Mouse (Mus musculus) right cerebral cortex, postnatal 25 days (tissue): Measurements from ENCODE around the gene Mb21d2.
A peak's percentile ranks its signal among the peaks of the same experiment; 100 is the strongest.

Experiments used
- DNase-seq: peaks from one replicate; pipeline ENCODE4 v3.0.0; 2022

The Mb21d2 gene

DNA sequence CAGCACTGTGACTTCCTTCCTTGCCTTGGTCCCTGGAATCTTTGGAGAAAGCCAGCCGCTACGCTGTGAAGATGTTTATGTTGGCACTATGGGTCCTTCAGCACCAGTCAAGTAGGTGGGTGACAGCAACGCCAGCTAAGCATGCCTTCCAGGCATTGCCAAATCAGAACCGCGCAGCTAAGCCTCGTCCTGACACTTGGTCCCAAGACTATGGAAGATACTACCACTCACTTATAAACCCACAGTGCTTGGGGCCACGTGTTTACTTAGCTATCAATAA is 70.5 kb downstream of the Mb21d2 start:
- no peak for DNase-seq

DNA sequence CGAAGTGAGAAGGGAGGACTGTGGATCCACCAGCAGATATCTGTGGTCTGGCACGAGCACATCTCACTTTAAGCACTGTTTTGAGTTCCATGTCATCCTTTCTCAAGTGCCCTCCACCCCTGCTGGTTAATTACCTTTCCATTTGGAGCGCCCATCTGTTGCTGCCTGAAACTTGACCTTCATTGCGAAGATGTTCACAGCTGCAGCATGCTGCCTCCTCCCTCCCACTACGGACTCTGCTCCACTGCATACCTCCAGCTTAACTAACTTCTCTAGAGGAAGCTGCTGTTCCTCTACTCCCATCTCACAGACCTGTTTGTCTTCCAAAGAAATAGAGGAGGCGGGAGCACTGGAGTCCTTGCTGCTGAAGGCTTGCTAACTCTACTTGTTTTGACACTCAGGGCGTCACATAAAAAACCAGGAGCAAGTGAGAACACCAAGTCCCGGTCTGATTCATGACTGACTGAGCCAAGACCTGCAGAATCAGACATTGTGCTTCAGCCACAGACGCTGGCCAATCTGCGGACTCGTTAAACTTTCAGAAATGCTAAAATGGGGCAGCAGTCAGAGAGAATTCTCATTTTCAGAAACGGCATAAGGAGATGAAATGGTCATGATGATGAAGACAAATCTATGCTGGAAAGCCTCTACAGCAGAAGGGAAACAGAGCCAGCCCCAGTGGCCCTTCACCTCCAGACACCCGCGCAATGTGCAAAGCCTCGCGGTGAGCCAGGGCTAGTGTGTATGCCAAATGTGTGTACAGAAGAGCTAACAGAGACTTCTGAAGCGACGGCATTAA is 71.1 kb downstream of the Mb21d2 start:
- DNase-seq, result no peak

DNA sequence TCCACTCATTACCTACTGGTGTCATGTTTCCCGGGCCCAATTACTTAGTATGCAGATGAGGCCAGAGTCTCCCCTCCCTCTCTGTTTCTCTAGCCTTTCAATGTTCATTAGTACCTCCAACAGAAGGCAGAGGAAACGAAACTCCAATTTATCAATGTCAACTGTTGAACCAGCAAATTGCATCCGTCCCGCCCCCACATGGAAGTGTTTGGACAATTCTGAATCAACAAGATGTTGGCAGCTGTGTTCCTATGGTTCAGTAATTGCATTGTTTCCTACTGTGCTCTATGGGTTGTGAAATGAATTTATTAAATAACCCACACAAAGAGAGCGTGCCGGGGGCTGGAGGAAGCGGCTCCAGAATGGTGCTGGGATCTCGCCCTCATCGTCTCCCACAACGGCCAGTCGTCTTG is 78.1 kb downstream of the Mb21d2 start:
- DNase-seq, result no peak

DNA sequence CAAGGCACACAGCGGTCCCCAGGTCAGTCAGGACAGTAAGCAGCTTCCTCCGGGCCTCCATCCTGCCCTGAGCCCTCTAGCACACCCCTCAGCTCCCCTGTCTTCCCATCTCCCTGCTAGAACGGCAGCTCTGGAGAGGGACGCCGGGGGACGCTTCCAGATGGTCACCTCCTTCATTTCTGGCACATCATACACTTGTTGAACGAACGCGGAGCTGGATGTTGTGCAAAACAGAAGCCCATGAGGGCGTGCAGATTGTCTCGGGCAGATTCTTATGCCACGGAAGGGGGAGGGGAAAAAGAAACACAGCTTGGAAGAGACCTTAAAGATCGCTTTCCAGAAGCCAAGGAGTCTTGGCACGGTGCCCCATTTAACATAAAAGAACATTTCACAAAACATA is 78.6 kb downstream of the Mb21d2 start:
- DNase-seq, result no peak

DNA sequence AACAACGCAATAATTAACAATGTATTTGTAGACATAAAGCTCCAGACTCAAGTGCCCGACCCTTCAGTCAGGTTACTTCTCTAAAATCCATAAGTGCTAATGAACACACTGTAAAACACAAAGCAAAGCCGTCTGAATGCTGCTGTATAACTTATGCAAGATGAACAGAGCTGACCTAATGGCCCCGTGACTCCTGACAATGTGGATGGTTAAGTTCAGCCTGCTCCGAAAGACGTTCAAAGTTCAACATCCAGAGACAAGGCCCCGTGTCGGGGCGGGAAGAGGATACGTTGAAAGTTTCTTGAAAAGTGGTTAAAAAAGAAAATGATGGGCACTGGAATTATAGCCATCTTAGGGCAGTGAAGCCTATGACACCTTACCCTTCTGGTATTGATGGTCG is 83.3 kb downstream of the Mb21d2 start:
- no peak for DNase-seq

DNA sequence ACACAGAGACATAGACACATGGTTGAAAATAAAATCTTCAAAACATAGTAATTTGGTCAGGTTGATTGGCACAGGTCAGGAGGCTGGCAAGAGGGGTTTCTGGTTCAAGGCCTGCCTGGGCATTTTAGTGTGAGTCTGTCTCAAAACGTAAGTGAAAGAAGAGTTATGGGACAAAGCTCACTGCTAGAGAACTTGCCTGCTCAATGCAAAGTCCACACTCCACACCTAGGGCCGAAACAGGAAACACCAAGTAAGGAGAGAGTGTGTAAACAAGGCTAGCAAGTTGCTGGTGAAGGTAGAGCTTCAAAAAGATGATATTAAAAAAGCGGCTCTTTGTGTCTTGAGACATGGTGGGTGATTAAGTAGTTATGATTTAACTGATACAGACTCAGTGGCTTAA is 84.1 kb downstream of the Mb21d2 start:
- no peak for DNase-seq

DNA sequence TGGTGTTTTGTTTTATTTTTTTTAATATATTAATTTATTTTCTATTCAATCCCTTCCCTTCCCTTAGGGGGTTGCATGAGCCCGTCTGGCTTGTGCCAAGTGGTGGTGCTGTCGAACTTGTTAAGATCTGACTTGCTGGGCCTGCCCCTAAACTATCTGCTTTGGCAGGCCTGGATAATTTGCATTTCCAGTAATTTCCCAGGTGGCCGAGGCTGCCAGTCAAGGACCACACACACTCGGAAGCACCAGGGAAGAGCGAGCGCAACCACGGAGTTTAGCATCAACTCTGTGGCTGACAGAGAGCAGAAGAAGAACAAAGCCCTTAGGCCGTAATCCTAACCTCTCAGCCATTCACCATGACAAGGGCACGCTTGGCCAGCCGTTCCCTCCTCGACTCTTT is 88.4 kb downstream of the Mb21d2 start:
- DNase-seq, result no peak

DNA sequence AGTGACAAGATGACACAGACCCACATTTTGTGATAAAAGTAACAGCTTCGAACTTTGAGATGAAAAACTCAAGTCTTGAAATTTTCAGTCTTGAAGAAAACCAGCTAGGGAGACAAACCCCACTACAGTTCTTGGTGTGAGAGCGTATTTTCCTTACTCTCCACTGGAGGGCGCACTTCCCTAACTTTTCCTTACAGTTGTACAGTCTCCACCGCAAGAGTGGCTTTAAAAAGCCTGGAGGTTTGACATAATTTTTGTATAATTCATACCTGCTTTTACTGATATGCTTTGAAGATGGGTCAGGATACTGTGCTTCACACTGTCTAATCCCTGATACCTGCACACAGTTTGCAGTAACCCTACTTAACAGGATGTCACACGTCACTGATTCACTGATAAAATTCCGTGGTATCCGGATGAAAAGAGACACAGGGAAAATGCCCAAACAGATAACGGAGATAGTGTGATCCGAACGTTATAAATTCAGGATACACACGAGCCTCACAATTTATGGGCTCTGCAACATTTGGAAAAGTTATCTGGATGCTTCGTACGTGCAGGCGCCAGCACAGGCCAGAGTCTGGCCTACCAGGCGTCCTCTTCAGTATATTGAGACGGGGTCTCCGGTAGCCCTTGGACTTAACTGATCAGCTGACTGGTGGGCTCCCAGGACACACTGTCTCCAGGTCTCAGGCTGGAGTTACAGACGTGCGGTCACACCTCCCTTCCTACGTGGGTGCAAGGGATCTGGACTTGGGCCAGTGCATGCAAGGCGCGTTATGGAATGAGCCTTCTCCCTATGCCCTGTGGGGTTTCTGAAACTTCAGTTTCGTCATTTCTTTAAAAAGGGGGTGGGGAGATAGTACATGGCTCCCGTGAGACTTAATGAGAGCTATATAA is 89.1 kb downstream of the Mb21d2 start:
- peak; percentile 53 for DNase-seq

DNA sequence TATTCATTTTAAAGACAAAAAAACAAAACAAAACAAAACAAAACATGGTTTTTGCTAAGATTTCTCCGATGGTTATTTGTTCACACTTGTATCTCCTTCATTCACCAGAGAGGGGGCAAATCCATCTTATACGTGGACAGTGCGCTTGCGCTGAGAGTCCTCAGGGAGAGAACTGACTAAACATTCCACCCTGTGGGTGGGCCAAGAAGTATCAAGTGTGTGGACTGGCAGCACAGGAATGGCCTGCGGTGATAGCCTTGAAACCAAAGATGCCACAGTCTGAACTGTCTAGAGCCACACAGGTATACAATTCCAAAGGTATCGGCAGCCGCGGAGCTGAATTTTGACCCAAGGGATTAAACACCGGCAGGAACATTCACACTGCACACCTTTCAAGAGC is 89.9 kb downstream of the Mb21d2 start:
- DNase-seq, result no peak

DNA sequence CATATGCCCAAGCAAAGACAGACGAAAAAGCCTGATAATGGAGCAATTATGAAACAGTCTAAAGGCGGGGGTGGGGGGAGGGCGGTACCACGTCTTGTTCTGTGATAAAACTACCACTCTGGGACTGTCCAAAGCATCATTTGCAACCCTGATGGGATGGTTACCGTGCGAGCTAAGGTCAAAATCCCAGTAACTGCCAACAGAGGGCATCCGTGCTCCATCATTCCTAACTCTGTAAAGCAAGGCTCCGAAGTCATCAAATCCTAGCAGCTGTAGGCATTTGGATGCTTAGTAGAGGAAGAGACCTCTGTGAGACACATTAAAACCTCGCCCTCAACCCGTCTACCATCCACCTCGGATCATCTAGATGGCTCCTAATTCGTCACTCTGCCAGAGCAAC is 91.5 kb downstream of the Mb21d2 start:
- DNase-seq, result peak; percentile 54

DNA sequence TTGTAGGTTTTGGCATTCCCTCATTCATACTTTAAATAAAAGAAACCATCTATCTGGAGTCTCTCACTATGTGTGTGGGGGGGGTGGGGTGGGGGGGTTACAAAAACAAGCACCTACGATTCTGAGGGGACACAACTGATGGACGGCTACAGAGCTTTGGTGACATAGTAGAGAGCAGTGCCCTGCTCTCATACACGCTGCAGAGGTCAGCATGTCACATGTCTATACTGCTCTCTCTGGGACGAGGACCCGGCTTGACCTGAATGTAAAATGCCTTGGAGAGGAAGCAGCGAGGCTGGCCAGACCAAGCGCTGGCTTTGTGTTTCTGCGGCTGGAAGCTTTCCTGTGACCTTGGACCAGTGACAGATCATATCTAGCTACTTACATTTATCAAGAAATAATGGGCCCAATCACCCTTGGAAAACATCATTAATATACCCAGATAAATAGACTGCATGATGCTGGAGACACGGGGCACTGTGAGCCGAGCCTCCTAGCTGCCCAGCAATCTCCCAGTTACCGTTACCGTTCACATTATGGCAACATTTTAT is 97.3 kb downstream of the Mb21d2 start:
- no peak for DNase-seq

DNA sequence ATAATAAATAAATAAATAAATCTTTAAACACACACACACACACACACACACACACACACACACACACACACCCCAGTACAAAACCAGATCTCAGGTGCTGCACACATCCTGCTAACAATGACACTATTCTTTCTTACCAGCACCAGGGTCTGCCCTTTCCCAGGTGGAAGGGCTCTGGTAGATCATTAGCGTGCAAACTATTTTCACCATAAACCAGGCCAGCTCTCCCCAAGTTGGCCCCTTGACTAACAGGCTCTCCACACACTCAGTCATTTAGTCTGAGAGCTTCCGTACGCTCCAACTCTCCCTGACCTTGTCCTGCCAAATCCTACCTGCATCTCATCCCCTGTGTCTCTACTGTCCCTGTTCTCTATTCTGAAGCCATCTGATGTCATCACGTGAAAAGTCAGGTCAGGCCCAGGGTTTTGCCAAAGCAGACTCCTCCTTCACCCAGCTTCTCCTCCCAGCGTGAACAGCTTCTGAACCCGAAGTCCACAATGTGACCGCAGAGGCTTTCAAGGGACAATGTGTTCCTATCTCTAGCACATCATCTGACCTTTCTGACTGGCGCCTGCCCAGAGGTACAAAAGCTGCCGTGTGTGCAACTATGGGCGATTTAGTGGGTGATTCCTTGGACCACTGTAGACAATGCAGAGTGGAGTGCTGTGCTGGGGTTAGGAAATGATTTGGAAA is 100.1 kb downstream of the Mb21d2 start:
- DNase-seq, result no peak

DNA sequence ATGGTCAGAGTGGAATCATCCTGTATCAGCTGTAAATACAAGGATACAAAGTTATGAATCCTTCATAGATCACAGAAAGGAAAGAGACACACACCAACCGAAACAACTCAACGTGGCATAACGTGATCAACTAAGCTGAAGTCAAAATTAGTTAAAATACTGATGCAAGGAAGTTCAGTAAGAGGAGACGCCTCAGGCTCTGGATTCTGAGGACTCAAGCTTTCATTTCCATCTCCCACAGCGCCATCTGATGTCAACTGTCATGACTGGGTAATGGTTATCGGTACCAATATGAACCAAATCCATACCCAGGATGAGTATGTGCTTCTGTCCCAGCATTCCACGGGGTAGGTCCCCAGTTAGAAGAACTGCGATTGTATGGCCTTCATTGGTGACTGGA is 104.7 kb downstream of the Mb21d2 start:
- DNase-seq, result no peak

DNA sequence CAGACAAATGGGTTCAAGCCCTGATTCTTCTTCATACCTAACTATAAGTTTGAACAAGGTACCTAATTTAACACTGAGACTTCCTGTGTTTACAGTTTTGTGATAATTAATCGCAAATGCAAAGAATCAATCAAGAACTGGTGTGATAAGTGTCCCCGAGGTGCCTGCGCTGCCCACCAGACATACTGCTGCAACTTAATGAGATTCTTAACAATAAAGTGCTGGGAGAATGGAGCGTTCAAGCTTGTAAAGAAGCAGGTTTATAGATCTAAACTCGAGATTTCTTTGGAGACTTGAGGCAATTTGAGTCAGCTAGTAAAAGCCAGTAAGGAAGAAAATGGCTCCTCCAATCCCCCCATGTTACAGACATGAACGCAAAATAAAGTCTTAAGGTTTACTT is 107.7 kb downstream of the Mb21d2 start:
- no peak for DNase-seq

DNA sequence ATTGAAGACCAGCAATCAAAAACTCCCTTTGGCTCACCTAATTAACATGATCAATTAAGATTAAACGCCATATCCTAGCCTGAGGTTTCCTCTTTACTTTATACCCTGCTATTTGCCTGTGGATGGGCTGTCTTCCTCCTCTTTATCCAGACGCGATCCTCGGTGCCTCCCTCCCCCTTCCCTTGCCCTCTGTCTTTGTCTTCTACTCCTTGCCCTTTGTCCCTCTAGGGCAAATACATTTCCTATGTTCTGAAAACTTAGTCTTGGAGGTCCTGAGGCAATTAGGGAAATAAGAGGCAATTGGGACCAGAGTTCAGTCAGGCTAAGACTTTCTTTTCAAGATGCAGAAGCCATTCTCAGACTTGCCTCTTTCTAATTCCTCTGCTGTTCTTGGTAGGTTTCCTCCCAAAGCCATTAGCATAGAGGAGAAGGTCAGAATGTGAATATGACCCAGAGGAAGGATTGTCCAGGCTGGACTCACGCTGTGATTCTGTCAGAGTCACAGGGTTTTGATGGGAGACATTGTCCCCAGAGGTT is 110.7 kb downstream of the Mb21d2 start:
- DNase-seq, result no peak

DNA sequence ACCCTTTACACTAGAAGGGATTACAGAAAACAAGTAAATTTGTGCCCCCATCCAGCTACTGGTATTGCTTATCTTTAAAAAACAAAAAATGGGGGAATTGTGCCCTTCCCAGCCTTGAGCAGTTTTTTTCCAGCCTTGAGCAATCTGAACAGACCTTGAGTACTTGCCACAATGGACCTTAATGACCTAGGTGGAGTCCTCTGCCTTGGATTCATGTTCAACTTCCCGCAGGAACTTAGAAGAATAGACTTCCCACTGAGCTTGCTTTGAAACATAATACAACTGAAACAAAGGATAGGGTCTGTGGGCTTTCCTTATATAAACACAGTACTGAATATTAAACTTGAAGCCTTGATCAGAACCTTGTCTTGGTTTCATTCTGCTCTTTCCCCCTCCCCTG is 116.2 kb downstream of the Mb21d2 start:
- DNase-seq, result no peak

DNA sequence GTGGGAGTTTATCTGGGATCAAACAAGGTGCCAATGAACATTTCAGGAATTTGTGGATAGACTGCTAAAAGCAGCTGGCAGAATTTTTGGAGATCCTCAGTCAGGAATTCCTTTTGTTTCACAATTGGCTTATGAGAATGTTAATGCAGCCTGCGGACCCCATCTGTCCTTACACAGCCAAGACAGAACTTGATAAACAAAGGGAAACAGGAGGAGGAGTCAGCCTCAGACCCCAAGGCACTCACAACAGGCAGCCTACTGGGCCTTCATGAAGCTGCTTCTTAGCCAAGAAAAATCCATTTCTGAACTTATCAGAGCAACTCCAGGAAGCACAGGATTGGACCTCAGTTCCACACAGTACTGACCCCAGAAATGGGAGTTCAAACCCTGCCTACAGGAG is 120.4 kb downstream of the Mb21d2 start:
- DNase-seq, result no peak

DNA sequence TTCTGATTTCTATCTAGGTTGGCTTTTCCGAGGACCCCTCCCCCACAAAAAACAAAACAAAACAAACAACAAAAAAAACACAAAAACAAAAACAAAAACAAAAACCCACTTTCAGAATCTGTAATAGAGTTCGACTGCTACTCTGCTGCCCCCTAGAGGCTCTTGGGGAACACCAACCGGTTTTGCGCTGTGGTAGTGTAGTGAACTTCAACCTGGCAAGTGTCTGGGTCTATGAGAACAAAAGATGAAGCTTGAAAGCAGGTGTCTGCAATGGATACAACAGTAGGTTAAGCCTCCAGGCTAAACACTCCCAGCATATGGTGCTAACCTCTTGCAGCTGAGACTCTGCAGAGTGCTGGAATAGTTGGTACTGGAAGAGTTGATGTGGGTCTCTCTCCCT is 136.4 kb downstream of the Mb21d2 start:
- DNase-seq, result peak; percentile 10
